Mouse (Mus musculus): ENCODE measurements around the gene Mst1. TPM values are rescaled to one million over a fixed set of nuclear protein-coding genes. Genes with fewer than 3 reads are reported as not detected.

The Mst1 gene
- total RNA-seq, 2 experiments from 2014 or later = 0.11 TPM; not detected in 1

DNA sequence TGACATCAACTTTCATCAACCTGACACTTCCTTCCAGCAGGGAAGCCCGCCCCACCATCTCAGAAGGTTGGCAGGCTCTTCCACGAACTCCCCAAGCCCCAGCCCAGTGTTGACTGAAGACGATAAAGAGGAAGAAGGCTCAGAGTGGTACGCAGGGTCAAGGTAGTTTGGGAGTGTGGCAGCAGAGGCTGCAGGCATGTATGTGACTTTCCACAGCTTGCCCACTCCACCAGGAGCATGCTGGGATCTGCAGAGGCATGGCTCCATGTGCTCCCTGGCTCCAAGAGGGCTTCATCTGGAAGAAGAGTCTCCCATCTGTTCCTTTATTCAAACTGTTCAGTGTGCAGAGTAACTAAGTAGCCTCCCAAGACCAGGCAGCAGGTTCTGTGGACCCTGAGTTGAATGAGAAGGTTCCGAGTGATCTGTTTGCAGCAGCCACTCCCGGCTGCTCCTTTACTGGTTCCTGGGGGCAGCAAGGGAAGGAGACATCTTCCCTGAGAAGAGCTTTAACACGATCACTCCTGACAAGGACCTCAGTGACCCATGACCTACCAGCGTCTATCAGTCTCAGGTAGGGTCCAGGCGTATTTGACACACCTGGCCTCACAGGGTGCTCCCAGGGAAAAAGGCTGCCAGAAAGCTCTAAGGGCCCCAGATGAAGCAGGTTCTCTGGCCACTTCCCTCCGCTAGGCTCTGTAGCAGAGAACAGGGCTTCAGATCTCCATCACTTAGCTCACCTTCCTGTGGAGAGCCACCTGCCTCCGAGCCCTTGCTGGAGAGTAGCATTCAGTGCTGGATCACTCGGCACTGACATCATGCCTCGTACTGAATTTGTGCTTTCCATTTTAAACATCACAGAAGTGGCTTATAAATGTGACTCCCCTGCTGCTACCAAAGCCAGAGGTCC lies 49.1 kb downstream of the Mst1 start:
- DNase-seq = no peak

DNA sequence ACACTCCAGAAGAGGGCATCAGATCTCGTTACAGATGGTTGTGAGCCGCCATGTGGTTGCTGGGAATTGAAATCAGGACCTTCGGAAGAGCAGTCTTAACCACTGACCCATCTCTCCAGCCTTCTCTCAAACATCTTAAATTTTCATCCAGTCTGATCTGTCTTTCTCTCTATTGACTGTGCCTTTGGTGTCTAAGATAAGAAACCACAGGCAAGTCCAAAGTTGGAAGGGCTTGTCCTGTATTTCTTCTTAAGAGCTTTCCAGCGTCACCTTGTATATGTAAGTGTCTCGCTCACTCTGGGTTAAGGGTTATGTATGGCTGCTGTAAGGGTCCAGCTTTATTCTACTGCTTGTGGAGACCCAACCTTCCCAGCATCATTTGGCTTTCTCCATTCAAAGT lies 51.3 kb downstream of the Mst1 start:
- DNase-seq = no peak

DNA sequence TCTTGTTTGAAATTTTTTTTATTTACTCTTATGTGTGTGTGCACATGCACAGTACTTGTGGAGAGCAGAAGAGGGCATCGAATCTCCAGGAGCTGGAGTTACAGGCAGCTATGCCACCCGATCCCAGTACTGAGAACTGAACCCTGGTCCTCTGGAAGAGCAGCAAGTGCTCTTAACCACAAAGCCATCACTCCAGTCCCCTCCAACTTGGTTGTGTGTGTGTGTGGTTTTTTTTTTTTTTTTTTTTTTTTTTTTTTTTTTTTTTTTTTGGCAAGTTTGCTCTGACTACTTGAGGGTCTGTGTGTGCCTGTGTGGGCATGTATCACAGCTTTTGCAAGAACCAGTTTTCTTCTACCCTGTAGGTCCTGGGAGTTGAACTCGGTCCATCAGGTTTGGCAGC lies 52.1 kb downstream of the Mst1 start:
- DNase-seq = no peak

DNA sequence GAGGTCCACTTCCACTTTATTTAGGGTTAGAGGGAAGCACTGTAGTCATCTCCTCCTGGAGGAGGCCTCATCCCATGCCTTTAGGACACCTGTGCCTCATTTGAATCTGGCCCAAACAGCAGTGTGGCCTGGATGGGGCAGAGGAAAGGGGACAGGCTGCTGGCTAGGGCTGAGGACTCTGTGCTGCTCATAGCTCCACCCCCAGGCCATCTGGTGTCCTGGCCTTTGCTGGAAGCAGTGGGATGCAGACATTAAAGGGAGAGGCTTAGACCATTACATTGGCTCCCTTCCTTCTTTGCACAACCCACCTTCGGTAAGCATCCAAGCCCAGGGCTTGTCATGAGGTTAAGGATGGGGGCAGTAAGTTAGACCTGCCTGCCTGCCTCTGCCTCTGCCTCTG lies 53.2 kb downstream of the Mst1 start:
- DNase-seq = no peak

Small RNA genes within 50 kb of the gene (microRNA-seq; reads per million reads assigned to microRNA genes)
- gene Gm47303 (0 reads per million in 2 experiments), gene Mir7088 (0 reads per million in 2 experiments)

Other genes with a start within 250 kb of the Mst1 start
- gene Rbm6, start 207.2 kb upstream of the Mst1 start, total RNA-seq (2021) = 10 to 100 TPM; 21.6 to 35.5 TPM
- 1 to 10 TPM; 4.0 to 4.8 TPM for gene Mon1a, start 192.3 kb upstream of the Mst1 start, total RNA-seq (2021)
- 1 to 10 TPM; 1.9 to 5.6 TPM for gene Mst1r, start 173.6 kb upstream of the Mst1 start, total RNA-seq (2021)
- gene Actl11, start 152.0 kb upstream of the Mst1 start, total RNA-seq (2021) = not detected
- under 1 TPM; 0.80 to 0.86 TPM for gene Camkv, start 144.8 kb upstream of the Mst1 start, total RNA-seq (2021)
- gene Traip, start 130.3 kb upstream of the Mst1 start, total RNA-seq (2021) = 1 to 10 TPM; 1.6 to 2.2 TPM
- gene Uba7, start 104.9 kb upstream of the Mst1 start, total RNA-seq (2021) = 1 to 10 TPM; 4.4 to 6.5 TPM
- gene Gm20661, start 97.4 kb upstream of the Mst1 start, total RNA-seq (2021) = under 1 TPM; 0.47 to 0.59 TPM
- gene Inka1, start 94.6 kb upstream of the Mst1 start, total RNA-seq (2021) = 10 to 100 TPM in 1 of 2 experiments, 1 to 10 TPM in 1; 8.8 to 14.0 TPM
- 1 to 10 TPM in 1 of 2 experiments, under 1 TPM in 1; 0.54 to 1.0 TPM for gene Cdhr4, start 87.9 kb upstream of the Mst1 start, total RNA-seq (2021)
- not detected for gene Gm20662, start 84.1 kb upstream of the Mst1 start, total RNA-seq (2021)
- gene Ip6k1, start 77.9 kb upstream of the Mst1 start, total RNA-seq (2021) = 10 to 100 TPM; 38.9 to 42.9 TPM
- gene Gmppb, start 31.2 kb upstream of the Mst1 start, total RNA-seq (2021) = 10 to 100 TPM in 1 of 2 experiments, 1 to 10 TPM in 1; 8.6 to 10.6 TPM
- gene Amigo3, start 27.3 kb upstream of the Mst1 start, total RNA-seq (2021) = 1 to 10 TPM; 2.6 to 3.6 TPM
- 100 to 1,000 TPM; 153 to 172 TPM for gene Rnf123, start 2.9 kb downstream of the Mst1 start, total RNA-seq (2021)
- 10 to 100 TPM; 33.9 to 36.6 TPM for gene Apeh, start 14.2 kb downstream of the Mst1 start, total RNA-seq (2021)
- under 1 TPM; 0.47 to 0.54 TPM for gene Bsn, start 109.9 kb downstream of the Mst1 start, total RNA-seq (2021)
- 100 to 1,000 TPM; 286 to 307 TPM for gene Dag1, start 183.5 kb downstream of the Mst1 start, total RNA-seq (2021)
- gene Nicn1, start 210.0 kb downstream of the Mst1 start, total RNA-seq (2021) = 10 to 100 TPM in 1 of 2 experiments, 1 to 10 TPM in 1; 9.2 to 12.8 TPM
- 1 to 10 TPM in 1 of 2 experiments, under 1 TPM in 1; 0.82 to 2.4 TPM for gene Amt, start 216.4 kb downstream of the Mst1 start, total RNA-seq (2021)
- gene Rhoa, start 225.7 kb downstream of the Mst1 start, total RNA-seq (2021) = 100 to 1,000 TPM; 211 to 226 TPM
- 10 to 100 TPM; 21.7 to 25.0 TPM for gene Tcta, start 225.7 kb downstream of the Mst1 start, total RNA-seq (2021)

All from gastrocnemius, postnatal 10 days (tissue).